Mouse (Mus musculus) effector memory CD4-positive, alpha-beta T cell, adult 5 months (primary cell): Measurements from ENCODE around the gene Ryr2. TPM values are rescaled to one million over a fixed set of nuclear protein-coding genes. Genes with fewer than 3 reads are reported as not detected.

Source experiments
- polyA plus RNA-seq: library from polyadenylated mRNA; unstranded; fragments of 100-300 nt; shearing (Covaris generic); gene quantifications from one replicate; pipeline ENCODE4 v1.2.1, GENCODE M21; 2017

The Ryr2 gene
- 0.34 TPM for polyA plus RNA-seq

DNA sequence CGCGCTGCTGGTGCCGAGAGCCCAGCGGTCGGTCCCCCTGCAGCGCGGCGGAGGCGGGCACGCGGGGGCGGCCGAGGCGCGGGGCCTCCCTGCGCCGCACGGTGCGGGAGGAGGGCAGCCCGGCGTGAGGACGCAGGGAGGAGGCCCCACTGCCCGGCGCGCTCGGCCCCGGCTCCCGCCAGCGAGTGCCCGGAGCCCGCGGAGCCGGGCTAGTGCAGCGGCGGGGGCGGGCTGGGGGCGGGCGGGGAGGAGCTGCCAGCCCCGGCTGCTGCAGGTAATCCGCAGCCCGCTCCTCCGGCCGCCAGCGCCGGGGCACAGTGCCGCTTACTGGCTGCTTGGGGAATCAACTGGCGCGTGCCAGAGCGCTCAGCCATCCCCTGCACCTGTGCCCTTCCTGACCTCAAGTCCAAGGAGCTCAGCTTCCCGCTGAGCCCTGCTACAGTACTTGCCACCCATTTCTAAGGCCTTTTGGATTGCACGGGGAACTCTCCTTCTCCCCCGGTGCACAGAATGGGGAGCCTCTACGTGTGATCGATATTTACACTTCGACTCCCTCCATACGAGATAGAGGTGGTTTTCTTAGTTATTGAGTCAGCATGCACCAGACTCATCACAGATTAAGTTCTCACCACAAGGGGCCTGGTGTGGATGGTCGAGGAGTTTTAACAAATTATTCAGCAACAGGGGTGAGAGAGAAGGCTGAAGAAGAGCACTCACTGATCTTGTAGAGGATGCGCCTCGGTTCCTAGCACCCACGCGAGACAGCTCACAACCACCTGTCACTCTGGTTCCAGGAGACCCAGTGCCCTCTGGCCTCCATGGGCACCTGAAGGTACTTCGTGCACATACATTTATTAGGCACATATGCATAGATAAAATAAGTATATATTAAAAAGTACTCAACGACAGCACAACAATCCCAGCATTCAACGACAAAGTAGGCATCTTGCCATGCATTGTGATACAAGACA, at the start of gene Ryr2:
Ryr2 (minus strand) TSS at position 284 of the 971 bp plus-strand sequence.

Other genes starting within 250 kb of the Ryr2 start
- 22.7 TPM for gene Mtr, start 151.2 kb upstream of the Ryr2 start, polyA plus RNA-seq
- gene Actn2, start 233.8 kb upstream of the Ryr2 start, polyA plus RNA-seq, result 2.5 TPM